Mouse (Mus musculus) frontal cortex, postnatal 14 days (tissue): ENCODE data around the gene Cdh18.
"Not testable (repeated sequence)": the region's sequence is repeated elsewhere in the genome, so short reads cannot be mapped to it uniquely, and the experiment has no call there.

Source experiments
- DNase-seq, 2 experiments: peaks; one replicate each; pipeline ENCODE4 v3.0.0; 2022; ENCODE audit warnings: low spot score in 2 of 2

Cdh18 gene

DNA sequence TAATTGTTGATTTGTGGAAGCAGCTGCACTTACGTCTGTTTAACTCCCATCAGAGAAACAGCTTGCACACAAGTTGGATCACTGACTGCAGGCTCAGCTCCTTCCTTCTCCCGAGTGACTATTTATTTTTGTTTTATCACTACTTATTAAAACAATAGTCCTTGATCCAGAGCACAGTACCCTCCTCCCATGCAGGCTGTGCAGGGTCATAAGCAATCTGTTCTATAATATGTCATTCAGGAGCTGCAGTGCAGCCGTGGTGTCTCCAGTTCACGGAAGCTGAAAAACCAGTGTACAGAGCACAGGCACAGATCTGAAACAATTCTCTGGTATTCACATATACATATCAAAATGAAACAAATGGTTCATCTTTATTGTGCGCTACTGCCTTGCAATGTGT is 625.8 kb downstream of the Cdh18 start:
- DNase-seq = no peak

DNA sequence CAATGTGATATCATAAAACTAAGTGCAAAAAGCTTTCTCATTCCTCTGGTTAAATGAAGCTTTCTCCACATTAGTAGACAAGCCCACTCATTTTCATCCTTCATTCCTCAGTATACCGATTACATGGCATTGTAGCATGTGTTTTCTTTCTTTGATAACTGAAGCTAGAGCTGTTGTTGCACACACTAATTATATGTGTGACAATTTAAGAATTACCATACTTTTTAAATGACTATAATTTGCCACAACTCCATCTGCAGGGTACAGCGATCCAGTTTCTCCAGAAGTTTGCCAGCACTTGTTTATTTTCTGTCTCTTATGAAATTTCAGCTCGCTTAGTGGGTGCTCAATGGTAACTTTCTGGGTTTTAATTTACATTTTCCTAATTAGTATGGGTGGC is 663.2 kb downstream of the Cdh18 start:
- no peak for DNase-seq

DNA sequence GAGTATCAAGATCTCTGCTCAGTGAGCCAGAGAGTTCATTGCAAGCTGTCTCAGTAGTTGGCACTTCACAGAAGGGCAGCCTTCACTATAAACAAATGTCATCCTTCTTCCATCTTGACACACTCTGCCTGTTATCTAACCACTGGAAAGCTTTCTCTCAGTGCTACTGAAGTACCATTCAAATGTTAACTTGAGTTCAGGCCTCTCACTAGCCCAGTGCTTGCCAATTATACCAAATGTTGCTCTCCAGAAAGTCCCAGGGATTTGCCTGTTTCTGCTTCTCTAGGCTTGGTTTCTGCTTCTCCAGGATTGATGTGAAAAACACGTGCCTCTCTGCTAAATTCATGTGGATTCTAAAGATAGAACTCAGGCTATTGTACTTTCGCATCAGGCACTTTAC is 681.8 kb downstream of the Cdh18 start:
- no peak for DNase-seq

- DNase-seq = no peak
Measured at GRCm38 (mm10) chr15:23257751-23258440, 709.1 kb downstream of the Cdh18 start.

- no peak for DNase-seq
Measured at GRCm38 (mm10) chr15:23278421-23278820, 729.6 kb downstream of the Cdh18 start.

DNA sequence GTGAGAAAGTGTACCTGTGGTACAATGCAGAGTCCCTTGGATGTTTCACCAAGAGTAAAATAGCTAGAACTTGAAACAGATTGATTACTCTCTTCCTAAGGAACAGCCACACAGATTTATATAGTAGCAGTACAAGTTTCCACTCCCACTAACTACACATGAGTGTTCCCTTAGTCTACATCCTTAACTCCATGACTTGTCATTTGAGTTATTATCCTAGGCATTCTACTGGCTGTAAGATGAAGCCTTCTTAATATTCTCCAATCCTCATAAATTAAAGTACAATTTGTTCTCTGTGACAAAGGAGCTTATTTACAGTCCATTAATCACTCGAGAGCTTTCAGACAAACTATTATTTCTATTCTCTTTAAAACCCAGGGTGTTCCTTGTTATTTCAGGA is 756.2 kb downstream of the Cdh18 start:
- DNase-seq = no peak

DNA sequence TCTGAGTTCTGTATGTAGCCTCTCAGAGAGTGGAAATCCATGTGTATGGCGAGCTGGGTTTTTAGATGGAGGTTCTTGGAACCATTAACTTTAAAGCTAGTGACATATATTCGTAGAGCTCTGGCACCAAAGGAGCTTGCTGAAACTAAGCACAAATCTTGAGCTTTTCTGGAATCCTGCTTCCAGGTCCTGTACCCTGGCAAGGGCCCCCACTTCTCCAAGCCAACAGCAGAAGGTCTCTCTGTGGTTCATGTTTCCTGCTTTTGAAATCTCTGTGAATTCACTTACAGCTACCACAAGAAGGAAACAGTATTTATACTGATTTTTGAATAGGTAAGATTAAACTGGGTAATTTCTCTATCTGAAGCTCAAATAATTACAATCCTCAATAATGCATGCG is 767.9 kb downstream of the Cdh18 start:
- no peak for DNase-seq

GRCm38 (mm10) chr15:23317409-23317808 is 768.6 kb downstream of the Cdh18 start:
- no peak for DNase-seq

DNA sequence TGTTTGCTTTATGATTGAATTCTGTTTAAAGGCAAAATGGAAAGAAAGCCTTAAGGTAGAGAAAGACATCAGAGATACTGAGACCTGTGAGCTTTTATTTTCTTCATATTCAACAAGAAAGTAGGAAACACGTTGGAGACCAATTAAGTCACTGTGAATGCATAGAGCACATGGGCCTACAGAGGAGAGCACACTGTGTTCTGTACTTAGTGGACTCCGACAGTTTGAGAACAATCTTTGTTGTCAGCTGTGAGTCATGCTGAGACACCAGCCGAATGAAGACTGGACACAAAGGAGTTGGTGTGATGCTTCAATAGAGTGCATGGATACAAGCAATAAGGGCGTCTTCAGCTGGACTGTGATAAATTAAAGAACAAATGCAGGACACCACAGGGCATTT is 791.5 kb downstream of the Cdh18 start:
- DNase-seq = not testable (repeated sequence)

DNA sequence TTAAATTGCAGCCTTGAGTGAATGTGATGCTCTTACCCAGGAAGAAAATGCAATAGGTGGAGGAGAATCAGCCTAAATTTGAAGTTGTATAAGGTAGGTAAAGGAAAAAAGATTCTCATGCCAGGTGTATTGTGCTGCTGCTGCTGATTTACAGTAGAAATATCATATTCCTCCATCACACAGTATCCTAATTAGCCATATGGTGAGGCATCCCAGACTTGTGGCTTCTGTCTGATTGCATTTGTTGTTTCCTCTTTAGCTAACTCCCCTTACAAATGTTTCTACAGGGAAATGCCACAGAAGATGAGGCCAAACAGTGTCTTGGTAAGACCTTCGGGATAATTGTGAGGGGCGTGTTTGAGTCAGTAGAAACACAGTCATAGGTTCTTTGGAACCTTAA is 802.3 kb downstream of the Cdh18 start:
- no peak for DNase-seq

DNA sequence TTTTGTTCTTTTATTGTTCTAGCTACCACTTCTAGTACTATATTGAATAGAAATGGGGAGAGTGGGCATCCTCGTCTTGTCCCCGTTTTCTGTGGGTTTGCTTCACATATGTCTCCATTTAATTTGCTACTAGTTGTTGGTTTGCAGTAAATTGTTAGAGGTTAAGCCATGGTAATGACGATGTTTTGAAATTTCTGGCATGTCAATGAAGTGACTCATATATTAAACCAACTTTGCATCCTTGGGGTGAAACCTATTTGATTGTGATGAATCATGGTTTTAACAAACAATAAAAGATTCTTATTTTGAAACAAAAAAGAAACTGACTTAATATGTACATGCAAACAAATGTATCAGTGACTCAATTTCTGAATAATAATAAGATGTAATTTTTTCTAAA is 817.5 kb downstream of the Cdh18 start:
- no peak for DNase-seq

DNA sequence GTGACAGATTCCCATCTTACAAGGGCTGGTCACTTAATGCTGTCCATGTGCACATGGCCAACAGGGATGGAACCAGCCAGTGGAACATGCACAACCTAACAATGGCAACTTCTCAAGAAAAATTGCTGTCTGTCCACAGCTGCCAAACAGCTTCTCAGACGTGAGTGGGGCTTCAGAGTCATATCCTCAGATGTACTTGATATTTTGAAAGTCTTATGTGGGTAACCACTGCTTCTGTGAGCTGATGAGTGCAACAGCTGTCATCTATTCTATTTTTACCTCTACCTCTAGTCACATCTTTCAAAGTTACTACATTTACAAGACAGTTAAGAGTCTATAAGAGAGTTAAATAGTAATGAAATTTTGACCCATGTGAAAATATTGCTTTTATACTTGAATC is 818.9 kb downstream of the Cdh18 start:
- DNase-seq = no peak

- no peak for DNase-seq
Measured at GRCm38 (mm10) chr15:23378016-23378750, 829.4 kb downstream of the Cdh18 start.

GRCm38 (mm10) chr15:23385816-23386215 is 837.0 kb downstream of the Cdh18 start:
- DNase-seq = no peak

DNA sequence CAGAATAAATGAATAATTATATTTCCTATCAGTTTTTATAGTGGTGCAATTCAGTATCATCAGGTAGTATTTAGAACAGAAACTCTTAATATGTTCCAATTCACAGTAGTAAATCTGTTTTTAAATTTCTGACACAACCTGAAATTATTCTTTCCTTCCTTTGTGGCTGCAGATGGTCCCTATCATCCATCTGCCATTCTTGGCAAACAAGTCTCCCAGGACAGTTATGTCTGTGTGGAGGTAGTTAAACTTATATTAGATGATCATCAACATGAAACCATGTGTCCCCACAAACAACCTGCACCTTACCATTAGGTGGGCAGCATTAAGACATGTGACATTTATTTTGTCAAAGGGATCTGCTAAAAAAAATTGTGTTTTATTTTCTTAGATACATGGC is 847.8 kb downstream of the Cdh18 start:
- no peak for DNase-seq

DNA sequence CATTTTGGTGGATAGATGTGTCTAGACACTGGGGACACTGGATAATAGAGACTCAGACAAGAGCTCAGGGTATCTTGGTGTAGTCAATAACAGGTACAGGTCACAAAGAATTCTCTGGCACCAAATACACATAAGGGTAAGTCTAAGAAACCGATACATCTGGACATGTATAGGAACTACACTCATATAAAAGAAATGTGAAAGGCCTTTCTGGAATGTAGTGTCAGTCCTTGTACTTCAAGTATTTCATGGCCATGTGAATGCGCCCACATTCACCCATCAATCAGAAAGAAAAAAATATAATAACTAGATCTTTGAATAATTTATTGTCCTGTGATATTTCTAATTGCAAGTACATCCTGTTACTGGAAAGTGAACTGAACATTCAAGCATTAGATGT is 855.0 kb downstream of the Cdh18 start:
- DNase-seq = no peak

GRCm38 (mm10) chr15:23408256-23408655 is 859.4 kb downstream of the Cdh18 start:
- no peak for DNase-seq

DNA sequence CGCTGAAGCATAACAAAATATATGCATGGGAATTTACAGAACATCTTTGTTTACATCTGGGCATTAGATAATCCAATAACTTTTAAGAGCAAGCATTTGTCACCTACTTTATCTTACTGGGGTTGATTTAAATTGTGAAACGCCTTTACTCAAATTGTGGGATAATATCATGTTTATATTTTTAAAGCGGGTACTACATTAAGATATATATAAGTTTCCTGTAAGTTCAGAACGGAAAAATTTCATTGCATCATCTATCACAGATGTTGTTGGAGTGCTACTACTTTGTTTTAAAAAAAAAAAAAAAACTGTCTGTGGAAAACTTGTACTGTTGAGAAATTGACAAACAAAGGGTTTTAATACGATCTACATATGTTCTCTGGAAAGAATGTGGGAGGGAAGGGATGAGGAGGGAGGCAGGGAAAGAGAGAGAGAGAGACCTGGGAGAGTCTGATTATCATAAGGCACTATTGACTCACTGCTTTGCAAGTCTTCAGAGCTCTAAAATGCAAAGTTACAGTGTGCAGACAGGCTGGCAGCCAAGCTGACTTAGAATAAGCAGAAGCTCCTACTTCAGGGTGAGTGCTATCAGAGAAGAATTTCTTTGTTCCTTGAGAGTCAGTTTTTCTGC is 867.7 kb downstream of the Cdh18 start:
- DNase-seq = no peak

- no peak for DNase-seq
Measured at GRCm38 (mm10) chr15:23418158-23418557, 869.3 kb downstream of the Cdh18 start.

DNA sequence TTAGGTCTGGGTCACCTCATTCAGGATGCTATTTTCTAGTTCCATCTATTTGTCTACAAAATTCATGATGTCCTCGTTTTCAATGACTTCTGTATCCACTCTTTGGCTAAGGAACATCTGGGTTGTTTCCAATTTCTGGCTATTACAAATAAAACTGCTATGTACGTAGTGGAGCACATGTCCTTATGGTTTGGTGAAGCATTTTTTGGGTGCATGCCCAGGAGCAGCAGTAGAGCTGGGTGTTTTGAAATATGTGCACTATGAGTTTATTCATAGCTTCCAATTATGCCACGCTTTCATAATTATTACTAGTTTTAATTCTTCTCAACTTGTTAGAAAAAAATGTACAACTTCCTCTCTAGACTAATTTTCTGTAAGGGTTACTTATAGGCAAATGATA is 871.2 kb downstream of the Cdh18 start:
- no peak for DNase-seq

GRCm38 (mm10) chr15:23430021-23430420 is 881.2 kb downstream of the Cdh18 start:
- no peak for DNase-seq

DNA sequence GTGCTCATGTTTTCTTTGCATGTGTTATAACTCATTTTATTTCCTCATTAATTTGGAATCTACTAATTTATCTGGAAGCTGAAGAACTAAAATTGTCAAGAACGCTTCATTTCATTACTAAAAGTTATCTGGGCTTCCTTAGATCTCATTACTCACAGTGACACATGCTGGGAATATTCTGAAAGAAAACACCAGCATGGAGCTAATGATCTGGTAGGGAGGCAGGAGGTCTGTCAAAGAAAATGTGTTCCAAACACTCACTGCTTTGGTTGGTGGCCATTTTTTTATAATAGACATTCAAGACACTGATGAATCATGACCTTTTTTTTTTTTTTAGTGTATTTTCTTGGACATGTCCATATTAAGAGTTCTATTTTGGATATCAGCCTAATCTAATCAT is 899.7 kb downstream of the Cdh18 start:
- no peak for DNase-seq

DNA sequence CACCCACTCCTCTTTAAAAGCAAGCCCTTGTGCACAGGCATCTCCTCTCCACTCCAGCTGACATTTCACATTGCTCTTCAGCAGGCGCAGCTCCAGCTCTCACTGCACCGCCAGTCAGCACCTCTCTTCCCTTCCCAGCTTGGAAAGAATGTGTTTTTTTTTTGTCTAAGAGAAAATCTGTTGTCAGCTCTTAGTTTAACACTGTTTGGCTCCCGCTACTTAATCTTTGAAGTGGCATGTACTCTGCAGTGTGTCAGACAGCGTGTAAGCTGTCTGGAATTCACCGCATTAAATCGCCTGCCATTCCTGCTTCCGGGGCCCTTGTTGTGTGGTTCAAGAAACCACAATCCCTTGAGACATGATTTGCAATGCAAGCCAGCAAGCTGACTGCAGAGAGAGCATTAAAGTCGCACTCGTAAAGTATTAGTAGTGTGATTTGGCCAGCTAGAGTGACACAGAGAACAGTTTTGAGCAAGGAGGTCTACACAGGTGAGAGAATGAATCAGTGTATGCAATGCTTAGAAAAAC is 903.3 kb downstream of the Cdh18 start:
- no peak for DNase-seq
